Mouse (Mus musculus) liver, embryonic 11.5 days (tissue): ENCODE data around the gene Rrp1b. TPM values are rescaled to one million over a fixed set of nuclear protein-coding genes. Genes with fewer than 3 reads are reported as not detected.

Source experiments
- ATAC-seq: fragments of 200-750 bp; cut with Nextera tagmentation; replicated peaks from 2 replicates; pipeline ENCODE4 v1.8.0; 2017; ENCODE audit warnings: moderate number of reproducible peaks, mild to moderate bottlenecking, moderate TSS enrichment, moderate library complexity; ENCODE audit not compliant: low FRiP score
- DNase-seq: peaks from one replicate; pipeline ENCODE4 v3.0.0-alpha.2; 2017; ENCODE audit warnings: low spot score
- H3K27ac ChIP-seq: fragments of 300-500 bp; sonication (generic); 2 replicates; pipeline ENCODE4 v1.5.1; 2014; ENCODE audit warnings: mild to moderate bottlenecking, low read depth, low read length, control low read depth
- H3K27me3 ChIP-seq: fragments of 300-500 bp; sonication (generic); replicated peaks from 2 replicates; pipeline ENCODE4 v1.6.1; 2014; ENCODE audit warnings: low read length, mixed read lengths; ENCODE audit not compliant: control insufficient read depth, insufficient read depth
- H3K36me3 ChIP-seq: fragments of 300-500 bp; sonication (generic); 2 replicates; pipeline ENCODE4 v1.6.1; 2014; ENCODE audit warnings: mild to moderate bottlenecking, low read length, moderate library complexity, mixed read lengths; ENCODE audit not compliant: control insufficient read depth, insufficient read depth
- H3K4me1 ChIP-seq: fragments of 300-500 bp; sonication (generic); replicated peaks from 2 replicates; pipeline ENCODE4 v1.6.1; 2014; ENCODE audit warnings: low read length, mixed read lengths; ENCODE audit not compliant: control insufficient read depth, insufficient read depth
- H3K4me2 ChIP-seq: fragments of 300-500 bp; sonication (generic); 2 replicates; pipeline ENCODE4 v1.6.1; 2014; ENCODE audit warnings: mild to moderate bottlenecking, control low read depth, moderate library complexity
- H3K4me3 ChIP-seq: fragments of 300-500 bp; sonication (generic); 2 replicates; pipeline ENCODE4 v1.5.1; 2014; ENCODE audit warnings: low read depth, low read length, control low read depth
- H3K9ac ChIP-seq: fragments of 300-500 bp; sonication (generic); 2 replicates; pipeline ENCODE4 v1.6.1; 2014; ENCODE audit warnings: low read depth, low read length, control low read depth
- H3K9me3 ChIP-seq: fragments of 300-500 bp; sonication (generic); 2 replicates; pipeline ENCODE4 v1.6.1; 2016; ENCODE audit warnings: low read length, inconsistent platforms, mixed read lengths; ENCODE audit not compliant: control insufficient read depth
- WGBS: fragments of 180-500 bp; shearing (Covaris S2); extraction: QIAGEN DNeasy Blood & Tissue Kit; methylation state at CpG from one replicate; pipeline ENCODE4 v1.1.7; 2014; 5-methylcytosine and 5-hydroxymethylcytosine counted together
- polyA plus RNA-seq: library from polyadenylated mRNA; unstranded; fragments of >200 nt; fragmentation: Nextera tagmentation; extraction: Ambion mirVana; gene quantifications from 2 replicates; pipeline ENCODE4 v1.2.1, GENCODE M21; 2014

The Rrp1b gene
- polyA plus RNA-seq, 1 experiment from 2014 or later: 75.2 TPM

- Histone ChIP-seq H3K36me3 (no peaks in the 10 kb centered on the region), H3K4me2 (no peak overlapping the region), H3K9ac (no peak overlapping the region), H3K9me3 (no peaks in the 10 kb centered on the region), H3K4me1 (no peaks in the 10 kb centered on the region), H3K4me3 (no peak overlapping the region), H3K27me3 (no peaks in the 10 kb centered on the region), H3K27ac (no peak overlapping the region)
- no peak for DNase-seq
- WGBS: 67% methylated on average over 8 of the region's 8 CpGs
- no peak for ATAC-seq
Measured at GRCm38 (mm10) chr17:32023088-32023487, 12.8 kb upstream of the Rrp1b start.

DNA sequence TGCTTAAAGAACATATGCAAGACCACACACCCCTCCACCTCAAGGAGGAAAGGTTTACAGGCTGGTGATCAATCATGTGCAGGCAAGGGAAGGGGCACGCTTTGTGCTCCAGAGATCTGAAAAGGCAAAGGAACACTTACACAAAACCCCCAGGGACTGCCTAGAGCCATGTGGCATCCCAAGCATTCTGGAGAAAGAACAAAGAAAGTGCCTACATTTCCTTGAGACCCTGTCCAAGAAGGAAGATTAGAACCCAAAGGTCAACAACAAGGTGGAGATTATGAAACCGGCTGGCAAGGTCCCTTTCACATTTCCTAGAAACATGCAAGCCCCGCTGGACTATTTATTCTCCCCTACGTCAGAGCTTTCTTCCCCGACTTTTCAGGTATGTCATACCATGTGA, 11.2 kb upstream of the Rrp1b start:
- ATAC-seq (no peak), DNase-seq (no peak)

DNA sequence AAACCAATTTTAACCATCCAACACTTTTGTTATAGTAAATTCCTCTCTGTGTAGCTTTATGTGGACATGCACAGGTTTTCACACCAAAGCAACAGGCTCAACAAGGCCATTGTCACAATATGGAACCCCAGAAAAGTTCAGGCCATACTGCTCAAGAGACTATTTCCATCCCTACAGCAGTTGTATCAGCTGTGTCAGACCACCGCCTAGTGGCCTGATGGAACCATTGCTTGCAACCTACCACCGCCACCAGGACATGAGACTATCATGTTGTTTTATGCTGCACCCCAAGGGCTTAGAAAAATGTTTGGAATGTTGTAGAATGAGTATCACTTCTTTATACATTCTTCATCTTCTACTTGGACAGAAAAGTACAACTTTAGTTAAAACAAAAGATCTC, 10.5 kb upstream of the Rrp1b start:
- no peak overlapping the region for H3K9ac ChIP-seq
- DNase-seq (no peak), ATAC-seq (no peak)
- H3K9me3 ChIP-seq: no peaks in the 10 kb centered on the region
- no peaks in the 10 kb centered on the region for H3K36me3 ChIP-seq
- 11% methylated on average over 2 of the region's 2 CpGs for WGBS
- no peak overlapping the region for H3K27ac ChIP-seq
- no peak overlapping the region for H3K4me2 ChIP-seq
- no peaks in the 10 kb centered on the region for H3K27me3 ChIP-seq
- no peaks in the 10 kb centered on the region for H3K4me1 ChIP-seq
- H3K4me3 ChIP-seq: no peak overlapping the region

More for the DNA sequence above, 11.2 kb upstream of the Rrp1b start:
- H3K27ac ChIP-seq: no peak overlapping the region
- no peak overlapping the region for H3K4me3 ChIP-seq
- no peaks in the 10 kb centered on the region for H3K9me3 ChIP-seq
- no peak overlapping the region for H3K4me2 ChIP-seq
- 75% methylated on average over 5 of the region's 5 CpGs for WGBS
- no peak overlapping the region for H3K9ac ChIP-seq
- no peaks in the 10 kb centered on the region for H3K36me3 ChIP-seq
- no peaks in the 10 kb centered on the region for H3K27me3 ChIP-seq
- H3K4me1 ChIP-seq: no peaks in the 10 kb centered on the region

GRCm38 (mm10) chr17:32027666-32028065, 8.2 kb upstream of the Rrp1b start:
- H3K27me3 ChIP-seq: no peaks in the 10 kb centered on the region
- DNase-seq: no peak
- no peak overlapping the region for H3K27ac ChIP-seq
- H3K36me3 ChIP-seq: no peaks in the 10 kb centered on the region
- no peak overlapping the region for H3K4me2 ChIP-seq
- H3K9me3 ChIP-seq: no peaks in the 10 kb centered on the region
- ATAC-seq: no peak
- 27% methylated on average over 3 of the region's 3 CpGs for WGBS
- no peak overlapping the region for H3K9ac ChIP-seq
- no peak overlapping the region for H3K4me3 ChIP-seq
- H3K4me1 ChIP-seq: no peaks in the 10 kb centered on the region

GRCm38 (mm10) chr17:32028301-32028700, 7.6 kb upstream of the Rrp1b start:
- H3K9ac ChIP-seq: no peak overlapping the region
- ATAC-seq (no peak), DNase-seq (no peak)
- H3K9me3 ChIP-seq: no peaks in the 10 kb centered on the region
- H3K27ac ChIP-seq: no peak overlapping the region
- no peak overlapping the region for H3K4me2 ChIP-seq
- no peaks in the 10 kb centered on the region for H3K36me3 ChIP-seq
- no peaks in the 10 kb centered on the region for H3K4me1 ChIP-seq
- H3K4me3 ChIP-seq: no peak overlapping the region
- no peaks in the 10 kb centered on the region for H3K27me3 ChIP-seq
- 76% methylated on average over 3 of the region's 3 CpGs for WGBS

DNA sequence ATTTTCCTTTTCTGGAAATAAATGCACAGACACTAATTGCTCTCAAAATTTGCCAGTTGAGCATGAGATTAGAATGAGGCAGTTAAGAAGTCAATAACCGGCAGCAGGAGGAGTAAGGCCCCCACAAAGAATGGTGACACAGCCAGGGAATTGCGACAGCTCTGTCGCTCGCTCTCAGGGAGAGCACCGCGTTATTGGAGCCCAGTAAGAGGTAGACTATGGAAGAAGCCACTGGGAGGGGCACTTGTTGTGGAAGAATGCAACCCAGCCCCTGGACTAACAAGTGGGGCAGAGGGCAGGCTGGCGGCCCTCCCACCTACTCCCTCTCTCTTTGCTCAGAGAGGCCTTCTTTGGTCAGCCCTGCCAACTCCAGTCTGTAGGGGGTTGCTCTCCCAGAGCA, 4.2 kb upstream of the Rrp1b start:
- 60% methylated on average over 7 of the region's 7 CpGs for WGBS

GRCm38 (mm10) chr17:32034322-32034721, 1.6 kb upstream of the Rrp1b start:
- Histone ChIP-seq H3K27me3 (no peaks in the 10 kb centered on the region), H3K36me3 (no peaks in the 10 kb centered on the region), H3K4me1 (peaks cover 17% of the 10 kb centered on the region), H3K9ac (no peak overlapping the region), H3K27ac (no peak overlapping the region), H3K4me3 (no peak overlapping the region), H3K4me2 (no peak overlapping the region), H3K9me3 (no peaks in the 10 kb centered on the region)
- 85% methylated on average over 23 of the region's 23 CpGs for WGBS
- no peak for ATAC-seq
- DNase-seq: no peak

More for the DNA sequence above, 4.2 kb upstream of the Rrp1b start:
- H3K27ac ChIP-seq: no peak overlapping the region
- DNase-seq: no peak
- no peak for ATAC-seq
- H3K27me3 ChIP-seq: no peaks in the 10 kb centered on the region
- H3K9me3 ChIP-seq: no peaks in the 10 kb centered on the region
- no peak overlapping the region for H3K4me3 ChIP-seq
- peaks cover 4% of the 10 kb centered on the region; the same call in 1 of the 2 replicates for H3K4me1 ChIP-seq
- no peak overlapping the region for H3K9ac ChIP-seq
- H3K36me3 ChIP-seq: no peaks in the 10 kb centered on the region
- no peak overlapping the region for H3K4me2 ChIP-seq

DNA sequence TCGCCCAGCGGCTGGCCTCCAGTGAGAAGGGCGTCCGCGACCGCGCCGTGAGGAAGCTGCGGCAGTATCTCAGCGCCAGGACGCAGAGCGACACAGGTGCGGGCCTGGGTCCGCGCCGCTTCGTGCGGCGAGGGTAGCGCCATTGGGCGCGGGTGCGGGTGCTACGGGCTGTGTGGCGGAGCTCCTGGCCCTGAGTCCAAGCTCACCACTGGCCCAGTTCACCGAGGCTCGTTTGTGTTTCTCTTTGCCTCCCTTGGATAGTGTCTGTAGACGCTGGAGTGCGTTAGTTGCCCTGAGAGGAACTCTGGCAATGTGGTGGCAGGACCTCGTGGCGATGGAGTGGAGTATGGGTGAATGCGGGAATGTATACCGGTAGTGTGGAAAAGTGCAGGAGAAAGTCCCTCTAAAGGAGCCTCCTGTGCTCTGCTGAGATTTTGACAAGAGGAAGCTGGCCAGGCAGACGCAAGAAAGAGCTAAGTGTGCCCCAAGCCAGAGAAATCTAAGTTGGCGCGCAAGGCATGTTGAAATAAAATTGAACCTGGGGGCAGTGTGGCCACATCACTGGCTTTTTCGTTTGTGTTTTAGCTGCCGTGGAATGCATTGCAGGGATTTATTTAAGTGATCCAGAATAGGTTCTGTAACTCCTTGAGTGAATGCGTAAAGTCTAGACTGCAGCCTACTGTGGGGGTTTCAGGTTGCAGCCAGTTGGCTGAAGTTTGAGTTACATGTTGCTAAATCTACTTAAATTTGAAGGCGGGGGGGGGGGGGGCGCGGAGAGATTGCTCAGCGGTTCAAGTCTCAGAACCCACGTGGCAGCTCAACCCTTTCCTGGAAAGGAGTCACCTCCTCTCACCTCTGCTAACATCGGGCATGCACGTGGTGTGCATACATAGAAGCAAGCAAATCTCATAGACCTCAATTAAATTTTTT, 874 bp downstream of the Rrp1b start:
- no peaks in the 10 kb centered on the region for H3K36me3 ChIP-seq
- no peaks in the 10 kb centered on the region for H3K27me3 ChIP-seq
- no peaks in the 10 kb centered on the region for H3K9me3 ChIP-seq
- peaks cover 17% of the 10 kb centered on the region for H3K4me1 ChIP-seq
- WGBS: under 1% methylated on average over 46 of the region's 46 CpGs
- peak overlapping the region; percentile 93 for H3K4me3 ChIP-seq
- H3K9ac ChIP-seq: peak overlapping the region; percentile 88
- peak overlapping the region; percentile 90 for H3K4me2 ChIP-seq
- peak; percentile 63 for ATAC-seq
- DNase-seq: peak; percentile 51
- peak overlapping the region; percentile 70 for H3K27ac ChIP-seq

DNA sequence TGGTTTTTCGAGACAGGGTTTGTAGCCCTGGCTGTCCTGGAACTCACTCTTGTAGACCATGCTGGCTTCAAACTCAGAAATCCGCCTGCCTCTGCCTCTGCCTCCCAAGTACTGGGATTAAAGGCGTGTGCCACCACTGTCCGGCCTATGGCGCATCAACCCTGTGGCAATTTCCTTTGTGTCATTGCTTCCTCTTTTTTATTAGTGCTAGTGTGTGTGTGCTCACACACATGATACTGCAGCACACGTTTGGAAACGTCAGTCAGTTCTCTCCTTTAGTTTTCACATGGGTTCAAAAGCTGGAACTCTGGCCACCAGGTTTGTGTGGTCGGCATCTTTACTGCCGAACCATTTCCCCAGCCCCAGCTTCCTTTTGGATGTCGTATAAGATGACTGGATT, 4.4 kb downstream of the Rrp1b start:
- no peaks in the 10 kb centered on the region for H3K27me3 ChIP-seq
- H3K27ac ChIP-seq: no peak overlapping the region
- no peak for ATAC-seq
- 72% methylated on average over 10 of the region's 10 CpGs for WGBS
- no peak overlapping the region for H3K4me3 ChIP-seq
- H3K4me1 ChIP-seq: peaks cover 17% of the 10 kb centered on the region
- H3K4me2 ChIP-seq: no peak overlapping the region
- H3K9me3 ChIP-seq: no peaks in the 10 kb centered on the region
- H3K9ac ChIP-seq: no peak overlapping the region
- no peak for DNase-seq
- no peaks in the 10 kb centered on the region for H3K36me3 ChIP-seq
